Comparison of ENCODE assay signal across 17 mouse cellular contexts in the genomic region with DNA sequence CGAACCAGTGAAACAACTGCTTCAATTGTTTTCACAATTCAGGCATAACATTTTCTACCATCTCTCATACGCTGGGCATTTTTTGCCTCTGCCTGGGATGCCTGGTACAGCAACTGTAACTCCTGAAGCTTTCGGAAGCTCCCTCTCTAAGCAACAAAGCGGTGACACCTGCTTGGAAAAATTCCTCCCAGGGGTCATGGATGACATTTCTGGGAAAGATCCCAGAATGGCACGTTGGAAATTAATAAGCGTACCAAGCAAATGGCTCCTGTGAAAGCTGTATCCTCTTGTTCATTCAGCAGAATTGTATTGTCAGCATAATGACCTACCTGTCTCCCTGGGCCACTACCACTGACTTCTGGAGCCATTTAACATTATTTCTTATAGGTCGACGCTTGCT.
DNase-seq lines count a peak whose midpoint lies in the region; ATAC-seq and TF ChIP-seq lines count a peak whose summit lies in the region.
"Had no signal": no experiment of that assay in that cellular context is flagged by ENCODE, and none has a peak within 500 bp of the region (broad histone marks: within the 10 kb centered on the region; RNA-seq: fewer than 3 reads in every experiment).

No protein-coding gene starts in this region.

- no peak for ATAC-seq in hindbrain, postnatal 0 days
- no peak for ATAC-seq in midbrain, postnatal 0 days (ENCODE audit: low FRiP score)
- ATAC-seq: forebrain, embryonic 13.5 days; forebrain, embryonic 15.5 days; forebrain, postnatal 0 days had no signal

- no peak for TF ChIP-seq CTCF in hindbrain, postnatal 0 days (IDR thresholded peaks at IDR 0.05; ENCODE audit: low read depth)
- no peak for TF ChIP-seq CTCF in midbrain, postnatal 0 days (IDR thresholded peaks at IDR 0.05)

- H3K4me1 ChIP-seq in hindbrain, postnatal 0 days (ENCODE audit: insufficient read depth, low read length): no peaks in the 10 kb centered on the region
- H3K4me1 ChIP-seq in hindbrain, embryonic 10.5 days (replicated peaks): no peaks in the 10 kb centered on the region
- no peaks in the 10 kb centered on the region for H3K4me1 ChIP-seq in midbrain, postnatal 0 days (ENCODE audit: insufficient read depth, low read length)
- H3K4me1 ChIP-seq in midbrain, embryonic 10.5 days: no peaks in the 10 kb centered on the region
- H3K4me1 ChIP-seq: embryonic facial prominence, embryonic 12.5 days; forebrain, embryonic 13.5 days; forebrain, embryonic 15.5 days had no signal

- no peak overlapping the region for H3K4me2 ChIP-seq in hindbrain, postnatal 0 days (ENCODE audit: low read depth, low read length)
- H3K4me2 ChIP-seq in midbrain, postnatal 0 days (ENCODE audit: low read depth, low read length, poor library complexity, severe bottlenecking): no peak overlapping the region
- H3K4me2 ChIP-seq: embryonic facial prominence, embryonic 12.5 days; forebrain, embryonic 13.5 days; forebrain, embryonic 15.5 days had no signal

- peak; percentile 29 to 51 for DNase-seq in cerebellum, postnatal 14 days
- DNase-seq in cerebellum, postnatal 25 days: no peak
- peak; percentile 33 for DNase-seq in hindbrain, postnatal 0 days (ENCODE audit: low spot score)
- no peak for DNase-seq in hindbrain, embryonic 10.5 days (ENCODE audit: low spot score)
- peak; percentile 10 for DNase-seq in midbrain, postnatal 0 days (ENCODE audit: low spot score)
- no peak for DNase-seq in midbrain, embryonic 10.5 days (ENCODE audit: low spot score)
- no peak for DNase-seq in left cerebral cortex, postnatal 4 days
- DNase-seq: adrenal gland, adult 2 months; adrenal gland, postnatal 10 days; adrenal gland, postnatal 25 days; cerebellum, adult 11-12 months; cerebellum, adult 9-10 months; forebrain, postnatal 0 days had no signal

- H3K9me3 ChIP-seq in hindbrain, postnatal 0 days (ENCODE audit: low read length): no peaks in the 10 kb centered on the region
- no peaks in the 10 kb centered on the region for H3K9me3 ChIP-seq in hindbrain, embryonic 10.5 days
- H3K9me3 ChIP-seq in midbrain, postnatal 0 days (ENCODE audit: low read length): no peaks in the 10 kb centered on the region
- no peaks in the 10 kb centered on the region for H3K9me3 ChIP-seq in midbrain, embryonic 10.5 days (replicated peaks)
- H3K9me3 ChIP-seq: embryonic facial prominence, embryonic 10.5 days; embryonic facial prominence, embryonic 12.5 days; forebrain, embryonic 13.5 days; forebrain, embryonic 15.5 days had no signal

- intact Hi-C loops in left cerebral cortex, postnatal 4 days (cut with DNase I): no loop called here

- H3K36me3 ChIP-seq in hindbrain, postnatal 0 days (ENCODE audit: insufficient read depth, low read length): no peaks in the 10 kb centered on the region
- H3K36me3 ChIP-seq in hindbrain, embryonic 10.5 days: no peaks in the 10 kb centered on the region
- H3K36me3 ChIP-seq in midbrain, postnatal 0 days (ENCODE audit: insufficient read depth, low read length): no peaks in the 10 kb centered on the region
- H3K36me3 ChIP-seq in midbrain, embryonic 10.5 days: no peaks in the 10 kb centered on the region
- H3K36me3 ChIP-seq: embryonic facial prominence, embryonic 10.5 days; embryonic facial prominence, embryonic 12.5 days; forebrain, embryonic 15.5 days had no signal

- H3K4me3 ChIP-seq in hindbrain, postnatal 0 days (ENCODE audit: low read length): no peak overlapping the region
- H3K4me3 ChIP-seq in hindbrain, embryonic 10.5 days: no peak overlapping the region
- no peak overlapping the region for H3K4me3 ChIP-seq in midbrain, postnatal 0 days (ENCODE audit: low read depth, low read length)
- H3K4me3 ChIP-seq in midbrain, embryonic 10.5 days: no peak overlapping the region
- H3K4me3 ChIP-seq: embryonic facial prominence, embryonic 10.5 days; embryonic facial prominence, embryonic 12.5 days; forebrain, embryonic 13.5 days; forebrain, embryonic 15.5 days had no signal

- H3K9ac ChIP-seq in hindbrain, postnatal 0 days (replicated peaks; ENCODE audit: low read length): no peak overlapping the region
- no peak overlapping the region for H3K9ac ChIP-seq in midbrain, postnatal 0 days (replicated peaks; ENCODE audit: low read length, poor library complexity, severe bottlenecking)
- H3K9ac ChIP-seq: embryonic facial prominence, embryonic 12.5 days; forebrain, embryonic 13.5 days; forebrain, embryonic 15.5 days; forebrain, postnatal 0 days had no signal

- no peak overlapping the region for H3K27ac ChIP-seq in hindbrain, postnatal 0 days
- H3K27ac ChIP-seq in hindbrain, embryonic 10.5 days: no peak overlapping the region
- H3K27ac ChIP-seq in midbrain, postnatal 0 days (ENCODE audit: low read depth, low read length): no peak overlapping the region
- H3K27ac ChIP-seq in midbrain, embryonic 10.5 days (replicated peaks): no peak overlapping the region
- H3K27ac ChIP-seq: embryonic facial prominence, embryonic 10.5 days; embryonic facial prominence, embryonic 12.5 days; forebrain, embryonic 13.5 days; forebrain, embryonic 15.5 days had no signal

- WGBS in hindbrain, postnatal 0 days: 70% methylated on average over 8 of the region's 8 CpGs
- 92% methylated on average over 8 of the region's 8 CpGs for WGBS in hindbrain, embryonic 10.5 days
- 83% methylated on average over 8 of the region's 8 CpGs for WGBS in midbrain, postnatal 0 days
- WGBS in midbrain, embryonic 10.5 days: 94% methylated on average over 8 of the region's 8 CpGs

- H3K27me3 ChIP-seq in hindbrain, postnatal 0 days (ENCODE audit: insufficient read depth, low read length): no peaks in the 10 kb centered on the region
- H3K27me3 ChIP-seq in hindbrain, embryonic 10.5 days (ENCODE audit: insufficient read depth, poor library complexity, severe bottlenecking): no peaks in the 10 kb centered on the region
- H3K27me3 ChIP-seq in midbrain, postnatal 0 days (ENCODE audit: insufficient read depth, low read length): no peaks in the 10 kb centered on the region
- H3K27me3 ChIP-seq in midbrain, embryonic 10.5 days (ENCODE audit: low read depth, poor library complexity, severe bottlenecking): no peaks in the 10 kb centered on the region
- H3K27me3 ChIP-seq: embryonic facial prominence, embryonic 12.5 days; forebrain, embryonic 13.5 days; forebrain, embryonic 15.5 days had no signal

Comparison
In these comparisons a context has a peak if more than half of its experiments do, and no peak if none do; other contexts are left out.
1. DNase-seq: peak in cerebellum, postnatal 14 days (2 of 2), hindbrain, postnatal 0 days (single experiment) and midbrain, postnatal 0 days (single experiment); none in cerebellum, postnatal 25 days (0 of 2), hindbrain, embryonic 10.5 days (single experiment), midbrain, embryonic 10.5 days (single experiment) and left cerebral cortex, postnatal 4 days (single experiment).